Mouse (Mus musculus): ENCODE results near the gene Gm21783.
"Not testable (repeated sequence)": the region's sequence is repeated elsewhere in the genome, so short reads cannot be mapped to it uniquely, and the experiment has no call there.

The Gm21783 gene

DNA sequence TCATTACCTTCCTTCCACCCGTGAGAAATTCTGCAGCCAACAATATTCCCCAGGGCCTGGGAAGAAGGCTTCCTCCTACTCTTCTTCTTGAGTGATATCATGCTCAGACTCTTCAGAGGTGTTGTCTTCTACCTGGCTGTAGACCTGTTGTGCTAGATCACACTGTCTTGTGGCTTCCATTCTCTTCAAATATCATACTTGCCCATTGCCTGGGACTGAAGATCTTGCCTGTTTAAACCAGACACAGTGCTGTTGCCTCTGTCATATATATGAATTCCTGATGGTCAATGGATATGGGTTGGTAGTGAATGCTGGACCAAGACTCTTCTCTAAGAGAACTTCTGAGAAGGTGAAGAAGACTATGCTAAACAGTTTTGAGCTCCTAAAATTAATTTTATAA, at the start of gene Gm21783:
Gene Gm21783 (minus strand): TSS at position 101 of the 400 bp plus-strand sequence.
- DNase-seq: not testable (repeated sequence)
